Mouse (Mus musculus) midbrain, embryonic 14.5 days (tissue): ENCODE results near the gene Hist1h4j. TPM values are rescaled to one million over a fixed set of nuclear protein-coding genes. Genes with fewer than 3 reads are reported as not detected.
"Not testable (repeated sequence)": the region's sequence is repeated elsewhere in the genome, so short reads cannot be mapped to it uniquely, and the experiment has no call there.

Source experiments
- ATAC-seq: fragments of 200-750 bp; cut with Nextera tagmentation; 2 replicates; pipeline ENCODE4 v1.8.0; 2017; ENCODE audit warnings: moderate number of reproducible peaks, moderate library complexity; ENCODE audit not compliant: low FRiP score, low TSS enrichment
- DNase-seq: peaks from one replicate; pipeline ENCODE4 v3.0.0-alpha.2; 2015
- H3K27ac ChIP-seq: fragments of 300-500 bp; sonication (generic); replicated peaks from 2 replicates; pipeline ENCODE4 v1.5.1; 2014; ENCODE audit warnings: mild to moderate bottlenecking, low read depth, low read length, moderate library complexity
- H3K27me3 ChIP-seq: fragments of 300-500 bp; sonication (generic); 2 replicates; pipeline ENCODE4 v1.6.1; 2014; ENCODE audit warnings: low read length, control low read depth, mixed read lengths; ENCODE audit not compliant: control insufficient read depth, insufficient read depth
- H3K36me3 ChIP-seq: fragments of 300-500 bp; sonication (generic); 2 replicates; pipeline ENCODE4 v1.6.1; 2014; ENCODE audit warnings: low read length, control low read depth; ENCODE audit not compliant: control insufficient read depth, insufficient read depth
- H3K4me1 ChIP-seq: fragments of 300-500 bp; sonication (generic); 2 replicates; pipeline ENCODE4 v1.6.1; 2014; ENCODE audit warnings: mild to moderate bottlenecking, antibody characterized with exemption, low read length, control low read depth; ENCODE audit not compliant: control insufficient read depth, insufficient read depth
- H3K4me2 ChIP-seq: fragments of 300-500 bp; sonication (generic); 2 replicates; pipeline ENCODE4 v1.6.1; 2014; ENCODE audit warnings: mild to moderate bottlenecking, low read length, moderate library complexity
- H3K4me3 ChIP-seq: fragments of 300-500 bp; sonication (generic); replicated peaks from 2 replicates; pipeline ENCODE4 v1.5.1; 2014; ENCODE audit warnings: low read depth, low read length
- H3K9ac ChIP-seq: fragments of 300-500 bp; sonication (generic); replicated peaks from 2 replicates; pipeline ENCODE4 v1.6.1; 2014; ENCODE audit warnings: mild to moderate bottlenecking, low read length, moderate library complexity
- H3K9me3 ChIP-seq: fragments of 300-500 bp; sonication (generic); 2 replicates; pipeline ENCODE4 v1.6.1; 2016; ENCODE audit warnings: low read length, control low read depth, mixed read lengths; ENCODE audit not compliant: control insufficient read depth
- WGBS: fragments of 180-500 bp; shearing (Covaris S2); extraction: QIAGEN DNeasy Blood & Tissue Kit; methylation state at CpG from one replicate; pipeline ENCODE4 v1.1.7; 2014; 5-methylcytosine and 5-hydroxymethylcytosine counted together
- polyA plus RNA-seq: library from polyadenylated mRNA; unstranded; fragments of >200 nt; fragmentation: Nextera tagmentation; extraction: Ambion mirVana; gene quantifications from 2 replicates; pipeline ENCODE4 v1.2.1, GENCODE M21; 2014

Hist1h4j gene
- polyA plus RNA-seq, 1 experiment from 2014 or later: 0.66 TPM

DNA sequence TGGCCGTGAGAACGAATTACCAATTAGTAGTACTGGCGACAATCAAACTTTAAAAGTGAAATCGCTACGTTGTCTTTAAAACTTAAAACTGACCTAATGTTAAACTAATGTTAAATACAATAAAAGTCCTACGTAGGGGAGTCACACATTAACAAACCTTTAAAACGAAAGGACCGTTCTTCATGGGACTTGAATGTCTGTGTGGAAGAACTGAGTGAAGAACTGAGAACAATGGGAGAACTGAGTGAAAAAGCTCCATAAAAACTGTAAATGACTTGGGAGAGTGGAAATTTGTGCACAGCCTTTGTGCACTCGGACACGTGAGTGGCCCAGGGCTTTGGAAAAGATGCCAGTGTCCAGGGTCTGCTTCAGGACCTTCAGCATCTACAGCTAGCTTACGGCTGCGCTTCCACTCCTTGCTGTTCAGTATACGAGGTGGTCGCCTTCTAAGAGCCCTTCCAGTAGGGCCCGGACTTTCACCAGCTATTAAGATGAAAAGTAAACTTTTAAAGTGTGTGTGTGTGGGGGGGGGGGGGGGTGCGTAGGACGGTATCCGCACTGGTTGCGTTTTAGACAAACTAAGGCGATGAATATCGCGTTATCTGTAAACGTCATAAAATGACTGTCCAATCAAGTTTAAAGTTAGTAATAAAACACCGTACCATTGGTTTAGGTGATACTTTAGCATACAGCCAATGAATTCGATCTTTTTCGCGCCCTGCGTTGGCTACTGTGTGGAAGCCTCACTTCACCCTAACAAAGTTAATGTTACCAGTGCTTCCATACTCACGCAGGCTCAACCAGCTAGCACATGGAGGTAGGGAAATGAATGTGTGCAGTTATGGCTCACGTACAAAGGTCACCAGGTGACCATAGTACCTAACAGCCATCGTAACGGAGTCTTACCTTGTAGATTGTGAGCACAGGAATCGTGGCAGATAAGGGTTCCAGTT is 44.2 kb downstream of the Hist1h4j start:
- WGBS: 4% methylated on average over 33 of the region's 33 CpGs
- peak overlapping the region; percentile 82 for H3K4me2 ChIP-seq
- no peaks in the 10 kb centered on the region for H3K27me3 ChIP-seq
- peak; percentile 92 for ATAC-seq
- H3K4me3 ChIP-seq: peak overlapping the region; percentile 48
- peak overlapping the region; percentile 63 for H3K27ac ChIP-seq
- H3K9ac ChIP-seq: peak overlapping the region; percentile 48; the same call in 1 of the 2 replicates
- peak; percentile 96 for DNase-seq
- H3K4me1 ChIP-seq: peaks cover 19% of the 10 kb centered on the region
- no peaks in the 10 kb centered on the region for H3K9me3 ChIP-seq
- no peaks in the 10 kb centered on the region for H3K36me3 ChIP-seq

DNA sequence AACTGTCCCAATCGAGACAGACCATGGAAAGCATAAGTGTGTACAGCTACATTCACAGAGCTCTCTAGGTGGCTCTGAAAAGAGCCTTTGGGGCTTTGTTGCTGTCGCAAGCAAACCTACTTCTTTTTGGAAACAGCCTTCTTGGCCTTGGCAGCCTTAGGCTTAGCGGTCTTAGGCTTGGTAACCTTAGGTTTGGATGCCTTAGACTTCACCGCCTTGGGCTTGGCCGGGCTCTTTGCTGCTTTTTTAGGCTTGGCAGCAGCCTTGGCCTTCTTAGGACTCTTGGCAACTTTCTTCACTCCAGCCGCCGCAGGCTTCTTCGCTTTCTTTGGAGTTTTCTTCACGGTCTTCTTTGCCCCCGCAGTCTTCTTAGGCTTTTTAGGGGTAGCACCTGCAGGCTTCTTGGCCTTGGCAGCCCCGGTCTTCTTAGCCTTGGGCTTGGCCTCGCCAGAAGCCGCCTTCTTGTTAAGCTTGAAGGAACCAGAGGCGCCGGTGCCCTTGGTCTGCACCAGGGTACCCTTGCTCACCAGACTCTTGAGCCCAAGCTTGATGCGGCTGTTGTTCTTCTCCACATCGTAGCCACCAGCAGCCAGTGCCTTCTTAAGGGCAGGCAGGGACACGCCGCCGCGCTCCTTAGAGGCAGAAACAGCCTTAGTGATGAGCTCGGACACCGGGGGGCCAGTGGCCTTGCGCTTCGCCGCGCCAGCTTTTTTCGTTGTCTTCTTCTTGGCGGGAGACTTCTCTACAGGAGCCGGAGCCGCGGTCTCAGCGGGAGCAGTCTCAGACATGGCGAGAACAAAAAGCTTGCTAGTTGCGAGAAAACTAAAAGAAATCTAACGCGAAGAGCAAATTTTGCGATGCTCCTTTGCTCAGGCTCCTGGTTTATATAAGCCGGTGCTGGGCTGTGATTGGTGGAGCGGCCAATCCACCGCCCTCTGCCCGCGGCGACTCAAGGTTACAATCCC is 45.2 kb downstream of the Hist1h4j start, which contains the start of gene Hist1h1b:
Gene Hist1h1b (minus strand): TSS at position 859 of the 965 bp plus-strand sequence.
- ATAC-seq (no peak), DNase-seq (peak; percentile 70)
- H3K4me2 ChIP-seq: peak within 1 kb of the TSS; percentile 82
- under 1% methylated on average over 44 of the region's 44 CpGs for WGBS
- H3K27ac ChIP-seq: peak within 1 kb of the TSS; percentile 62
- H3K27me3 ChIP-seq: no peaks in the 10 kb centered on the region
- peak within 1 kb of the TSS; percentile 48 for H3K4me3 ChIP-seq
- H3K4me1 ChIP-seq: peaks cover 19% of the 10 kb centered on the region
- H3K9me3 ChIP-seq: no peaks in the 10 kb centered on the region
- H3K9ac ChIP-seq: peak within 1 kb of the TSS; percentile 48
- no peaks in the 10 kb centered on the region for H3K36me3 ChIP-seq

GRCm38 (mm10) chr13:21781021-21781555 is 46.2 kb downstream of the Hist1h4j start:
- H3K9me3 ChIP-seq: no peaks in the 10 kb centered on the region
- WGBS: 42% methylated on average over 6 of the region's 6 CpGs
- no peak overlapping the region; the same call in 1 of the 2 replicates for H3K9ac ChIP-seq
- peak overlapping the region; percentile 82 for H3K4me2 ChIP-seq
- no peak for ATAC-seq
- H3K27me3 ChIP-seq: no peaks in the 10 kb centered on the region
- H3K27ac ChIP-seq: no peak overlapping the region
- no peak for DNase-seq
- H3K4me3 ChIP-seq: no peak overlapping the region; the same call in 1 of the 2 replicates
- H3K4me1 ChIP-seq: peaks cover 22% of the 10 kb centered on the region
- no peaks in the 10 kb centered on the region for H3K36me3 ChIP-seq

GRCm38 (mm10) chr13:21781639-21782038 is 46.8 kb downstream of the Hist1h4j start:
- Histone ChIP-seq H3K27ac (no peak overlapping the region), H3K36me3 (no peaks in the 10 kb centered on the region), H3K4me2 (no peak overlapping the region), H3K4me3 (no peak overlapping the region), H3K9me3 (no peaks in the 10 kb centered on the region), H3K27me3 (no peaks in the 10 kb centered on the region), H3K9ac (no peak overlapping the region), H3K4me1 (peaks cover 25% of the 10 kb centered on the region)
- 93% methylated on average over 1 of the region's 1 CpGs for WGBS
- DNase-seq (no peak), ATAC-seq (no peak)

- not testable (repeated sequence) for H3K36me3 ChIP-seq, H3K9me3 ChIP-seq, ATAC-seq, H3K27me3 ChIP-seq
- H3K27ac ChIP-seq: peak overlapping the region; percentile 71
- peak overlapping the region; percentile 46; the same call in 1 of the 2 replicates for H3K9ac ChIP-seq
- DNase-seq: peak; percentile 32
- H3K4me2 ChIP-seq: peak overlapping the region; percentile 75
- peaks cover 25% of the 10 kb centered on the region for H3K4me1 ChIP-seq
- under 1% methylated on average over 15 of the region's 35 CpGs for WGBS
- H3K4me3 ChIP-seq: peak overlapping the region; percentile 34
These were observed 47.7 kb downstream of the Hist1h4j start for GRCm38 (mm10) chr13:21782361-21783254.

- Histone ChIP-seq H3K4me2 (peak within 1 kb of the TSS; percentile 75), H3K9ac (peak within 1 kb of the TSS; percentile 46; the same call in 1 of the 2 replicates), H3K4me3 (peak within 1 kb of the TSS; percentile 34), H3K27me3 (no peaks in the 10 kb centered on the region), H3K9me3 (no peaks in the 10 kb centered on the region), H3K36me3 (no peaks in the 10 kb centered on the region), H3K4me1 (peaks cover 28% of the 10 kb centered on the region), H3K27ac (peak within 1 kb of the TSS; percentile 71)
- DNase-seq (peak; percentile 92), ATAC-seq (peak; percentile 72)
- 0% methylated on average over 13 of the region's 20 CpGs for WGBS
These were observed 48.4 kb downstream of the Hist1h4j start, which contains the start of gene Hist1h3i for GRCm38 (mm10) chr13:21783255-21783617. Gene Hist1h3i, minus strand, starts transcription at chr13:21783370.

DNA sequence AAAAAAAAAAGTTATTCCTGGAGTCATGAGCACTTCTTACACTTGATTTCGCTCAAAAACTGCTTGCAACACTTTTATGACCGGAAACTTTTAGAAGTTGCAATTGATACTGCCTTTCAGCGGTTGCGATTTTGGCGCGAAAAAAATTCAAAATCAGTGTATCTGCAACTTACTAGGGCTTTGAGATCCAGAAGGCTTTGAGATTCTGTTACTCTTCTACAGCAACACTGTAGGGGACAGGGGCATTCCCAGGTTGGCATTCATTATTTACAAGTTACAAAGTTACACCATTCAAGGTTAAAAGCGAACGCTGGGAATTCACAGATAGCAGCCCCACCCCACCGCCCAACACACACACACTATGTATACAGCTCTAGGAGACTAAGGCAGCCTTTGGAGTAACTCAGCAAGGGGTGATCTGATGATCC is 48.9 kb downstream of the Hist1h4j start:
- Histone ChIP-seq H3K27ac (peak overlapping the region; percentile 49), H3K4me1 (peaks cover 28% of the 10 kb centered on the region), H3K9me3 (no peaks in the 10 kb centered on the region), H3K36me3 (no peaks in the 10 kb centered on the region), H3K27me3 (no peaks in the 10 kb centered on the region), H3K4me2 (peak overlapping the region; percentile 75), H3K4me3 (peak overlapping the region; percentile 34), H3K9ac (no peak overlapping the region)
- ATAC-seq (no peak), DNase-seq (peak; percentile 81)
- 1% methylated on average over 9 of the region's 9 CpGs for WGBS
